Mouse (Mus musculus) stomach, postnatal 0 days (tissue): Measurements from ENCODE around the gene Eef1a1. TPM values are rescaled to one million over a fixed set of nuclear protein-coding genes. Genes with fewer than 3 reads are reported as not detected.

Experiments
- ATAC-seq: fragments of 200-750 bp; cut with Nextera tagmentation; 2 replicates; pipeline ENCODE4 v1.8.0; 2017; ENCODE audit not compliant: low FRiP score, low TSS enrichment
- DNase-seq: peaks from one replicate; pipeline ENCODE4 v3.0.0-alpha.2; 2016; ENCODE audit warnings: low spot score
- H3K27ac ChIP-seq: fragments of 300-500 bp; sonication (generic); replicated peaks from 2 replicates; pipeline ENCODE4 v1.5.1; 2014; ENCODE audit warnings: mild to moderate bottlenecking, control low read depth
- H3K27me3 ChIP-seq: fragments of 300-500 bp; sonication (generic); 2 replicates; pipeline ENCODE4 v1.6.1; 2014; ENCODE audit warnings: low read length; ENCODE audit not compliant: control insufficient read depth, insufficient read depth
- H3K36me3 ChIP-seq: fragments of 300-500 bp; sonication (generic); 2 replicates; pipeline ENCODE4 v1.6.1; 2014; ENCODE audit warnings: low read length, mixed read lengths; ENCODE audit not compliant: control insufficient read depth, insufficient read depth
- H3K4me1 ChIP-seq: fragments of 300-500 bp; sonication (generic); replicated peaks from 2 replicates; pipeline ENCODE4 v1.6.1; 2014; ENCODE audit warnings: antibody characterized with exemption; ENCODE audit not compliant: control insufficient read depth, insufficient read depth
- H3K4me2 ChIP-seq: fragments of 300-500 bp; sonication (generic); replicated peaks from 2 replicates; pipeline ENCODE4 v1.6.1; 2014; ENCODE audit warnings: low read depth, mild to moderate bottlenecking, control low read depth, moderate library complexity
- H3K4me3 ChIP-seq: fragments of 300-500 bp; sonication (generic); 2 replicates; pipeline ENCODE4 v1.5.1; 2014; ENCODE audit warnings: low read depth, low read length, control low read depth
- H3K9ac ChIP-seq: fragments of 300-500 bp; sonication (generic); 2 replicates; pipeline ENCODE4 v1.6.1; 2014; ENCODE audit warnings: mild to moderate bottlenecking, low read length, control low read depth, mixed read lengths
- H3K9me3 ChIP-seq: fragments of 300-500 bp; sonication (generic); 2 replicates; pipeline ENCODE4 v1.6.1; 2016; ENCODE audit warnings: low read length; ENCODE audit not compliant: control insufficient read depth
- CTCF ChIP-seq: IDR thresholded peaks from 2 replicates; pipeline ENCODE4 v1.5.1; 2016; ENCODE audit warnings: antibody characterized with exemption, low read depth, mild to moderate bottlenecking, moderate library complexity
- EP300 ChIP-seq: optimal IDR thresholded peaks from 2 replicates; pipeline ENCODE3; 2016; ENCODE audit warnings: antibody characterized with exemption
- WGBS: fragments of 180-500 bp; shearing (Covaris S2); extraction: QIAGEN DNeasy Blood & Tissue Kit; methylation state at CpG from one replicate; pipeline ENCODE4 v1.1.7; 2014; 5-methylcytosine and 5-hydroxymethylcytosine counted together
- polyA plus RNA-seq: library from polyadenylated mRNA; unstranded; fragments of >200 nt; fragmentation: Nextera tagmentation; extraction: Ambion mirVana; gene quantifications from 2 replicates; pipeline ENCODE4 v1.2.1, GENCODE M21; 2015

Gene Eef1a1
- polyA plus RNA-seq, 1 experiment from 2014 or later = 2,673 TPM

GRCm38 (mm10) chr9:78473588-78473987 is 15.4 kb downstream of the Eef1a1 start:
- Histone ChIP-seq H3K4me2 (no peak overlapping the region), H3K4me3 (no peak overlapping the region), H3K36me3 (peaks cover 17% of the 10 kb centered on the region; the same call in 1 of the 2 replicates), H3K27me3 (no peaks in the 10 kb centered on the region), H3K9me3 (no peaks in the 10 kb centered on the region), H3K9ac (no peak overlapping the region), H3K4me1 (no peaks in the 10 kb centered on the region), H3K27ac (no peak overlapping the region)
- TF ChIP-seq CTCF = no peak
- no peak for TF ChIP-seq EP300
- no peak for DNase-seq
- WGBS = 70% methylated on average over 8 of the region's 8 CpGs
- no peak for ATAC-seq

- Histone ChIP-seq H3K9ac (no peak overlapping the region), H3K4me3 (no peak overlapping the region), H3K9me3 (no peaks in the 10 kb centered on the region), H3K4me1 (no peaks in the 10 kb centered on the region), H3K4me2 (no peak overlapping the region), H3K36me3 (peaks cover 5% of the 10 kb centered on the region; the same call in 1 of the 2 replicates), H3K27ac (no peak overlapping the region), H3K27me3 (no peaks in the 10 kb centered on the region)
- DNase-seq (no peak), ATAC-seq (no peak)
- no peak for TF ChIP-seq EP300
- no peak for TF ChIP-seq CTCF
- WGBS = 82% methylated on average over 3 of the region's 3 CpGs
These were observed 23.2 kb downstream of the Eef1a1 start for GRCm38 (mm10) chr9:78465725-78466124.

- H3K4me3 ChIP-seq = no peak overlapping the region
- H3K4me2 ChIP-seq = no peak overlapping the region
- H3K4me1 ChIP-seq = no peaks in the 10 kb centered on the region
- H3K36me3 ChIP-seq = peaks cover 14% of the 10 kb centered on the region
- TF ChIP-seq EP300 = no peak
- TF ChIP-seq CTCF = no peak
- ATAC-seq = no peak
- H3K9me3 ChIP-seq = no peaks in the 10 kb centered on the region
- H3K27me3 ChIP-seq = no peaks in the 10 kb centered on the region
- H3K27ac ChIP-seq = no peak overlapping the region
- no peak overlapping the region for H3K9ac ChIP-seq
- no peak for DNase-seq
- 88% methylated on average over 4 of the region's 4 CpGs for WGBS
These were observed 25.6 kb downstream of the Eef1a1 start for GRCm38 (mm10) chr9:78463337-78463736.

- Histone ChIP-seq H3K27ac (no peak overlapping the region), H3K36me3 (peaks cover 30% of the 10 kb centered on the region), H3K9ac (no peak overlapping the region), H3K4me2 (no peak overlapping the region), H3K27me3 (no peaks in the 10 kb centered on the region), H3K4me1 (no peaks in the 10 kb centered on the region), H3K9me3 (no peaks in the 10 kb centered on the region), H3K4me3 (no peak overlapping the region)
- TF ChIP-seq CTCF (no peak), EP300 (no peak)
- DNase-seq = no peak
- WGBS = 82% methylated on average over 8 of the region's 8 CpGs
- ATAC-seq = no peak
These were observed 31.9 kb downstream of the Eef1a1 start for GRCm38 (mm10) chr9:78457026-78457425.

GRCm38 (mm10) chr9:78451382-78451781 is 37.6 kb downstream of the Eef1a1 start:
- ATAC-seq = no peak
- no peak overlapping the region for H3K9ac ChIP-seq

GRCm38 (mm10) chr9:78450404-78450803 is 38.5 kb downstream of the Eef1a1 start:
- Histone ChIP-seq H3K4me1 (no peaks in the 10 kb centered on the region), H3K9me3 (no peaks in the 10 kb centered on the region), H3K27ac (no peak overlapping the region), H3K27me3 (no peaks in the 10 kb centered on the region), H3K4me3 (no peak overlapping the region), H3K9ac (no peak overlapping the region), H3K4me2 (no peak overlapping the region), H3K36me3 (peaks cover 15% of the 10 kb centered on the region)
- ATAC-seq (no peak), DNase-seq (no peak)
- TF ChIP-seq CTCF (no peak), EP300 (no peak)
- 80% methylated on average over 5 of the region's 5 CpGs for WGBS

More at GRCm38 (mm10) chr9:78451382-78451781, 37.6 kb downstream of the Eef1a1 start:
- H3K4me1 ChIP-seq = no peaks in the 10 kb centered on the region
- no peak overlapping the region for H3K4me3 ChIP-seq
- peaks cover 15% of the 10 kb centered on the region for H3K36me3 ChIP-seq
- TF ChIP-seq EP300 (no peak), CTCF (no peak)
- H3K27ac ChIP-seq = no peak overlapping the region
- no peak overlapping the region for H3K4me2 ChIP-seq
- WGBS = 74% methylated on average over 4 of the region's 4 CpGs
- no peak for DNase-seq
- H3K9me3 ChIP-seq = no peaks in the 10 kb centered on the region
- H3K27me3 ChIP-seq = no peaks in the 10 kb centered on the region
